14 mouse cellular contexts compared by ENCODE assay signal in the genomic region with DNA sequence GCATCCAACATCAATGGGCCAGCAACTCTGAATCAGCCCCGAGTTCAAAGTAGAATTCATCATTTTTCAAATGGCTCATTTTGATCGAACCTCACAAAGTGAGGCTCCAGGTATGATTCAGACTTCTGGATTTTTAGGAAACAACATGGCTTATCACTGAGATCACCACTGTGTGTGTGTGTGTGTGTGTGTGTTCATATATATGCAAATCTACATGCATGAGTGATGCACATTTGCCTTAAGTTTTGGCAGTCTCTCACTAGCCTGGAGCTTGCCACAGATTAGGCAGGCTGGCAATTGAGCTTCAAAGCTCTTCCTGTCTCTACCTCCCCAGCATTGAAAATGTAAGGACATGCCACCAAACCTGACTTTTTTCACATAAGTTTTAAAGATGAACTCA.
"Had no signal": no experiment of that assay in that cellular context is flagged by ENCODE, and none has a peak within 500 bp of the region (broad histone marks: within the 10 kb centered on the region; RNA-seq: fewer than 3 reads in every experiment).

No protein-coding gene starts in this region.

- H3K27ac ChIP-seq: stomach, embryonic 15.5 days; stomach, postnatal 0 days had no signal

- H3K9ac ChIP-seq: stomach, embryonic 15.5 days had no signal

- H3K27me3 ChIP-seq: stomach, embryonic 15.5 days had no signal

- H3K9me3 ChIP-seq: stomach, embryonic 15.5 days had no signal

- H3K4me2 ChIP-seq: stomach, embryonic 15.5 days had no signal

- H3K4me3 ChIP-seq: stomach, embryonic 15.5 days had no signal

- H3K4me1 ChIP-seq: stomach, embryonic 15.5 days had no signal

- H3K36me3 ChIP-seq: stomach, embryonic 15.5 days had no signal

- DNase-seq: retina, postnatal 1 day; right cerebral cortex, adult 18-20 months; right cerebral cortex, postnatal 14 days; right cerebral cortex, postnatal 25 days; right cerebral cortex, postnatal 4 days; spleen, adult 18-20 months; thymus, adult 18-20 months; thymus, adult 2 months; thymus, postnatal 14 days; thymus, postnatal 25 days; thymus, postnatal 36 days; thymus, postnatal 4 days had no signal
